Mouse (Mus musculus): ENCODE results near the gene P2rx6. TPM values are rescaled to one million over a fixed set of nuclear protein-coding genes. Genes with fewer than 3 reads are reported as not detected.
A peak's percentile ranks its signal among the peaks of the same experiment; 100 is the strongest.

P2rx6 gene
- total and polyA plus RNA-seq, 2 experiments from 2014 or later, result 0.31 to 0.70 TPM

- 82% methylated on average over 4 of the region's 4 CpGs for WGBS
- H3K4me3 ChIP-seq (ENCODE audit: low read depth, low read length), result no peak overlapping the region
- DNase-seq (ENCODE audit: low spot score) (no peak), ATAC-seq (ENCODE audit: insufficient read depth, low read depth) (no peak)
- no peak overlapping the region for H3K27ac ChIP-seq (ENCODE audit: low read depth)
- H3K27me3 ChIP-seq (ENCODE audit: control insufficient read depth, insufficient read depth, low read length), result 0 out of 2 replicates have a peak, but pooled peaks cover 6% of the 10 kb centered on the region
- no peaks in the 10 kb centered on the region for H3K9me3 ChIP-seq (replicated peaks; ENCODE audit: control insufficient read depth, low read length)
- H3K4me1 ChIP-seq (ENCODE audit: control insufficient read depth, insufficient read depth), result peaks cover 21% of the 10 kb centered on the region
- TF ChIP-seq EP300 (IDR thresholded peaks at IDR 0.05; ENCODE audit: low read depth), result no peak
- TF ChIP-seq CTCF (IDR thresholded peaks at IDR 0.05; ENCODE audit: low read depth), result no peak
- H3K36me3 ChIP-seq (replicated peaks; ENCODE audit: control insufficient read depth, insufficient read depth, low read length), result no peaks in the 10 kb centered on the region
- H3K9ac ChIP-seq (replicated peaks; ENCODE audit: low read depth, low read length), result no peak overlapping the region
- no peak overlapping the region for H3K4me2 ChIP-seq (ENCODE audit: low read depth, low read length)
These were observed 5.5 kb upstream of the P2rx6 start for GRCm38 (mm10) chr16:17556180-17556579.

GRCm38 (mm10) chr16:17556907-17557306, 4.8 kb upstream of the P2rx6 start:
- Histone ChIP-seq H3K9ac (replicated peaks; ENCODE audit: low read depth, low read length) (no peak overlapping the region), H3K9me3 (replicated peaks; ENCODE audit: control insufficient read depth, low read length) (no peaks in the 10 kb centered on the region), H3K36me3 (replicated peaks; ENCODE audit: control insufficient read depth, insufficient read depth, low read length) (no peaks in the 10 kb centered on the region), H3K27ac (ENCODE audit: low read depth) (no peak overlapping the region), H3K4me2 (ENCODE audit: low read depth, low read length) (no peak overlapping the region), H3K4me1 (ENCODE audit: control insufficient read depth, insufficient read depth) (peaks cover 26% of the 10 kb centered on the region), H3K27me3 (ENCODE audit: control insufficient read depth, insufficient read depth, low read length) (0 out of 2 replicates have a peak, but pooled peaks cover 6% of the 10 kb centered on the region), H3K4me3 (ENCODE audit: low read depth, low read length) (no peak overlapping the region)
- TF ChIP-seq EP300 (IDR thresholded peaks at IDR 0.05; ENCODE audit: low read depth), result no peak
- TF ChIP-seq CTCF (IDR thresholded peaks at IDR 0.05; ENCODE audit: low read depth), result no peak
- DNase-seq (ENCODE audit: low spot score), result no peak
- no peak for ATAC-seq (ENCODE audit: insufficient read depth, low read depth)
- 52% methylated on average over 4 of the region's 4 CpGs for WGBS

- no peaks in the 10 kb centered on the region for H3K36me3 ChIP-seq (replicated peaks; ENCODE audit: control insufficient read depth, insufficient read depth, low read length)
- TF ChIP-seq EP300 (IDR thresholded peaks at IDR 0.05; ENCODE audit: low read depth) (no peak), CTCF (IDR thresholded peaks at IDR 0.05; ENCODE audit: low read depth) (peak; percentile 96)
- H3K9ac ChIP-seq (replicated peaks; ENCODE audit: low read depth, low read length), result no peak overlapping the region
- 2% methylated on average over 5 of the region's 5 CpGs for WGBS
- DNase-seq (ENCODE audit: low spot score) (peak; percentile 53), ATAC-seq (ENCODE audit: insufficient read depth, low read depth) (peak; percentile 36; the same call in 1 of the 2 replicates)
- 0 out of 2 replicates have a peak overlapping the region, but pooled peaks have one; percentile 3 for H3K4me2 ChIP-seq (ENCODE audit: low read depth, low read length)
- H3K4me1 ChIP-seq (ENCODE audit: control insufficient read depth, insufficient read depth), result peaks cover 29% of the 10 kb centered on the region
- 0 out of 2 replicates have a peak, but pooled peaks cover 11% of the 10 kb centered on the region for H3K27me3 ChIP-seq (ENCODE audit: control insufficient read depth, insufficient read depth, low read length)
- no peak overlapping the region for H3K27ac ChIP-seq (ENCODE audit: low read depth)
- no peaks in the 10 kb centered on the region for H3K9me3 ChIP-seq (replicated peaks; ENCODE audit: control insufficient read depth, low read length)
- no peak overlapping the region for H3K4me3 ChIP-seq (ENCODE audit: low read depth, low read length)
These were observed 3.7 kb upstream of the P2rx6 start for GRCm38 (mm10) chr16:17557947-17558480.

GRCm38 (mm10) chr16:17558811-17559210, 2.9 kb upstream of the P2rx6 start:
- no peak for DNase-seq (ENCODE audit: low spot score)
- Histone ChIP-seq H3K9me3 (replicated peaks; ENCODE audit: control insufficient read depth, low read length) (no peaks in the 10 kb centered on the region), H3K4me3 (ENCODE audit: low read depth, low read length) (no peak overlapping the region), H3K4me2 (ENCODE audit: low read depth, low read length) (peak overlapping the region; percentile 21; the same call in 1 of the 2 replicates), H3K4me1 (ENCODE audit: control insufficient read depth, insufficient read depth) (peaks cover 25% of the 10 kb centered on the region), H3K27me3 (ENCODE audit: control insufficient read depth, insufficient read depth, low read length) (0 out of 2 replicates have a peak, but pooled peaks cover 11% of the 10 kb centered on the region), H3K9ac (replicated peaks; ENCODE audit: low read depth, low read length) (no peak overlapping the region), H3K27ac (ENCODE audit: low read depth) (no peak overlapping the region), H3K36me3 (replicated peaks; ENCODE audit: control insufficient read depth, insufficient read depth, low read length) (no peaks in the 10 kb centered on the region)
- 4% methylated on average over 5 of the region's 5 CpGs for WGBS
- ATAC-seq (ENCODE audit: insufficient read depth, low read depth), result no peak
- TF ChIP-seq CTCF (IDR thresholded peaks at IDR 0.05; ENCODE audit: low read depth) (no peak), EP300 (IDR thresholded peaks at IDR 0.05; ENCODE audit: low read depth) (no peak)

- Histone ChIP-seq H3K36me3 (replicated peaks; ENCODE audit: control insufficient read depth, insufficient read depth, low read length) (no peaks in the 10 kb centered on the region), H3K9ac (replicated peaks; ENCODE audit: low read depth, low read length) (no peak overlapping the region), H3K27me3 (ENCODE audit: control insufficient read depth, insufficient read depth, low read length) (0 out of 2 replicates have a peak, but pooled peaks cover 11% of the 10 kb centered on the region), H3K9me3 (replicated peaks; ENCODE audit: control insufficient read depth, low read length) (no peaks in the 10 kb centered on the region), H3K4me2 (ENCODE audit: low read depth, low read length) (no peak overlapping the region; the same call in 1 of the 2 replicates), H3K4me3 (ENCODE audit: low read depth, low read length) (no peak overlapping the region), H3K4me1 (ENCODE audit: control insufficient read depth, insufficient read depth) (peaks cover 20% of the 10 kb centered on the region), H3K27ac (ENCODE audit: low read depth) (no peak overlapping the region)
- no peak for TF ChIP-seq CTCF (IDR thresholded peaks at IDR 0.05; ENCODE audit: low read depth)
- TF ChIP-seq EP300 (IDR thresholded peaks at IDR 0.05; ENCODE audit: low read depth), result no peak
- no peak for DNase-seq (ENCODE audit: low spot score)
- 71% methylated on average over 9 of the region's 9 CpGs for WGBS
- ATAC-seq (ENCODE audit: insufficient read depth, low read depth), result no peak
These were observed 2.2 kb upstream of the P2rx6 start for GRCm38 (mm10) chr16:17559396-17560027.

All from heart, postnatal 0 days (tissue).